Mouse (Mus musculus): Measurements from ENCODE around the gene Gm29797. TPM values are rescaled to one million over a fixed set of nuclear protein-coding genes. Genes with fewer than 3 reads are reported as not detected.
A peak's percentile ranks its signal among the peaks of the same experiment; 100 is the strongest.

Gene Gm29797
- total RNA-seq (2021) = not detected
- long read RNA-seq, experiment 1 = 0 reads
- long read RNA-seq, experiment 2 = 0 reads

GRCm38 (mm10) chr2:181656734-181657133 lies at the start of gene Gm29797:
Gm29797 (plus strand) TSS chr2:181657034.
- no peak for DNase-seq

- DNase-seq = no peak
These were observed 37.9 kb upstream of the Gm29797 start for GRCm38 (mm10) chr2:181618761-181619495.

- DNase-seq = no peak
These were observed 33.4 kb upstream of the Gm29797 start for GRCm38 (mm10) chr2:181623401-181623800.

DNA sequence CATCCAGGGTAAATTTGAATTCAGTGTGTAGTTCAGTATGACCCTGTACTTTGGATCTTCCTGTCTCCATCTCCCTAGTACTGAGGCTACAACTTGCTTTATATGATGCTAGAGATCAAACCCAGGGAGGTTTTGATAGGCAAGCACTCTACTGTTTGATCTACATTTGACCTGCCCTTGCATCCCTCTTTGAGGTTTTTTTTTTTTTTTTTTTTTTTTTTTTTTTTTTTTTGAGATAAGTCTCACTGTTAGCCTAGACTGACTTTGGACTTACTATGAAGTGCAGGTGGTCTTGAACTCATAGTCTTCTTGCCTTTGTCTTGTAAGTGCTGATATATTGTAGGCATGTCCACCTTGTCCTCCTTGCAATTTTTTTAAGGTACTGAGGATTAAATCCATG lies 28.4 kb upstream of the Gm29797 start:
- DNase-seq = no peak

DNA sequence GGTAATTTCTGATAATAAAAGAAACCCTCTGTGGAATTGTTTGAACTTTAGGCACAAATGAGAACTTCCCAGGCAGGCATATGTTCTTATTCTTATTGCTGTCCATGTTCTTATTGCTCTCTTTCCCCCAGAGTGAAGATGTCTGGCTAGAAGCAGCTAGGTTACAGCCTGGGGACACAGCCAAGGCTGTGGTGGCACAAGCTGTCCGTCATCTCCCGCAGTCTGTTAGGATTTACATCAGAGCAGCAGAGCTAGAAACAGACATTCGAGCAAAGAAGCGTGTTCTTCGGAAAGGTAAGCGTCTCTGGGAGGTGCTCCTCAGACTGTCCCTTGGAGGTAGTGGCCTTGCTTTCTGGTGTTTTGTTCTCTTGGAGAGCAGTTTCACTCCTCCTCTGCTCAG lies 24.2 kb upstream of the Gm29797 start:
- no peak for DNase-seq

- no peak for DNase-seq
These were observed 21.0 kb upstream of the Gm29797 start for GRCm38 (mm10) chr2:181635865-181636264.

GRCm38 (mm10) chr2:181644361-181644760 lies 12.5 kb upstream of the Gm29797 start:
- no peak for DNase-seq

- no peak for DNase-seq
These were observed 11.2 kb upstream of the Gm29797 start for GRCm38 (mm10) chr2:181645666-181646065.

DNA sequence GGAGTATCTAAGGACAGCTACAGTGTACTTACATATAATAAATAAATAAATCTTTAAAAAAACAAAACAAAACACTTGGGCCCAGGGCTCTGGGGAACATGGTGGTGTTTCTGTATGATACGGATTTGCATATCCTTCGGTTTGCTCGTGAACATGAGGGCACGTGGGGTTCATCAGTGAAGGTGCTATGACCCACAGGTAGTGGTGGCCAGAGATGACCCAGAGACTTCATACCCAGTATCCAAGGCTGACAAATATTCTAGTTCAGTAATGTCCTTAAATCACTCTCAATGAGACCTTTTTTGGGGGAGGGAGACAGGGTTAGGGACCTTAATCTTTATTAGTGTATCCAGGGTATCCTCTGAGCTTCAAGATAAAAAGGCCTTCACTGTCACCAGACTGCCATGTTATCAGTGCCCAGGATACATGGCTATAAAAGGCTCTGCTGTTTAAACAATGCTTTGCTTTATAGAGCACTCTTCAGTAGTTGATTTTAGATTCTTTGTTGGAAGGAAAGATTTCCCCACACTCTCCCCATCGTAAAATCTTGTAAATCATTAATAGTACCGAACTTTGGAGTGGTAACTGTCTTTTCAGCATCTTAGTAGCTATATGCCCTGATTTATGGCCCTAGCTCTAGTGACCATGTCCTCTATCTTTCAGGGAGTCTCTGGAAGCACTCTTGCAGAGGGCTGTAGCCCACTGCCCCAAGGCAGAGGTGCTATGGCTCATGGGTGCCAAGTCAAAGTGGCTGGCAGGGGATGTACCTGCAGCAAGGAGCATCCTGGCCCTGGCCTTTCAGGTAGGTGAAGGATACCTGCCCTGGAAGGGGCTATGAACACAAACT lies 10.0 kb upstream of the Gm29797 start:
- DNase-seq = no peak

DNA sequence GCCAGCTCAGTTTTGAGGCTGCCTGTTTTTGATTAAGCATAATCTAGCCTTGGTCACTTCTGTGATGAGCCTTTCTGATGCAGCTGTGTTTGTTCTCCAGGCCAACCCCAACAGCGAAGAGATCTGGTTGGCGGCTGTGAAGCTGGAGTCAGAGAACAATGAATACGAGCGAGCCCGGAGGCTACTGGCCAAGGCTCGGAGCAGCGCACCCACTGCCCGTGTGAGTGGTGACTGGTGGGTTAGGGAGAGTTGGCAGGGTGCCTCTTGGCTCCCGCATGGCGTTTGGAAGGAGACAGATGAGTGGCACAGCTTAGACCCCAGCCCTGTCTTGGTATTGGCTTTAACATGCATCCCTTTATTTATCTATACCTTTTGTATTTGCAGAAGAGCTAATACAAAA lies 7.9 kb upstream of the Gm29797 start:
- no peak for DNase-seq

DNA sequence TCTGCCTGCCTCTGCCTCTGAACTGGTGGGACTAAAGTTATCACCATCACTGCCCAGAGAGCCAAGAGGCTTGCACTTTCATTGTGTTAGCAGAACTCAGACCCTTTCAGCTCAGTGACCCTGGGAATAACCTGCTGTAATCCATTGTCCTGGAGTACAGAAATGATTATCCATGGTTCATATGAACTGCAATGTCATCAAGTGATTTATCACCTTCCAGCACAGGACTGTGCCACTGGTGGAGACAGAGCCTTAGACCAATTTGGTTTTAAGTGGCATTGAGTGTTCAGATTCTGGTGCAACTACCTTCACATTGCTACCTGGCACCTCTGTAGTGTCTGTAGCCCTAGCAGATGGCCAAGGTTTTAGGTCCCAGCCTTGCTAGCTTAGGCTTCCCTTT lies 3.8 kb upstream of the Gm29797 start:
- no peak for DNase-seq

DNA sequence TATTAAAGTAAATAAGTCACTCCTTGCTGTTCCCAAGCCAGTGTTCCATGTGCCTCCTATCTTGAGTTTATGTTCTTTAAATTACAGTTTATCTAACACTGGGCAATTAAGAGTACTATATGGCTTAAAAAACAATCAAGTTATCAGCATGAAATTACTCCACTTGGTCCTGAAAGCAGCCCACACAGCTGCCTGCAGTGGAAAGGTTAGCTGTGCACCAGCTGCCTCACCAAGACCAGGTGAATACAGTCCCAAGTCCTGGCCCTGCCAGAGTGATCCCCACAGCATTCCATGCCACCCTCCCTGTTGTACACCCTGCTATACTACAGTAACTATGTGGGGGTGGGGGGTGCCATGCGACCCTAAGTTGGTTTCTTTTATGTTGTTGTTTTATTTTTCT lies 3.3 kb upstream of the Gm29797 start:
- no peak for DNase-seq

- DNase-seq = no peak
These were observed 607 bp downstream of the Gm29797 start for GRCm38 (mm10) chr2:181657441-181657840.

DNA sequence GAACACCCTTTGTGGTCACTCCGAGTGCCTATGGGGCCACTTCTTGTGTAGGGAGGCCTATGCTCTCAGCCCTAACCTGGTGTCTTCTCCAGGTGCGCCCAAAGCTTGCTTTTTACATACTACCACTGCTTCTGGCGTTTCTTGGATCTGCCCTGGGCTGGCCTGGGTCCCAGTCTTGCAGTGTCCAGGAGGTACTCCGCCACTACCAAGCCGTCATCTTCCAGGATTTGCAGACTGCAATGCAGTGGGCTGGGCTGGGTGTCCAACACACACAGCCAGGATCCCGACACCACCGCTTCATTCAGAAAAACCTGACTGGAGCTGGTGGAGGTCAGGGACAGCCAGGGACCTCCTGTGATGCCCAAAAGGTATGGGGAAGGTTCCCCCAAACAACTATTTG lies 1.7 kb downstream of the Gm29797 start:
- DNase-seq = no peak

- DNase-seq = peak; percentile 49
These were observed 2.2 kb downstream of the Gm29797 start for GRCm38 (mm10) chr2:181658930-181659555.

- DNase-seq = peak; percentile 83
These were observed 2.8 kb downstream of the Gm29797 start for GRCm38 (mm10) chr2:181659609-181660055.

GRCm38 (mm10) chr2:181662620-181663297 lies 5.9 kb downstream of the Gm29797 start:
- DNase-seq = peak; percentile 38

GRCm38 (mm10) chr2:181663298-181663630 lies 6.4 kb downstream of the Gm29797 start:
- DNase-seq = peak; percentile 45

- DNase-seq = no peak
These were observed 13.6 kb downstream of the Gm29797 start for GRCm38 (mm10) chr2:181670285-181670912.

- no peak for DNase-seq
These were observed 14.1 kb downstream of the Gm29797 start for GRCm38 (mm10) chr2:181670913-181671311.

DNA sequence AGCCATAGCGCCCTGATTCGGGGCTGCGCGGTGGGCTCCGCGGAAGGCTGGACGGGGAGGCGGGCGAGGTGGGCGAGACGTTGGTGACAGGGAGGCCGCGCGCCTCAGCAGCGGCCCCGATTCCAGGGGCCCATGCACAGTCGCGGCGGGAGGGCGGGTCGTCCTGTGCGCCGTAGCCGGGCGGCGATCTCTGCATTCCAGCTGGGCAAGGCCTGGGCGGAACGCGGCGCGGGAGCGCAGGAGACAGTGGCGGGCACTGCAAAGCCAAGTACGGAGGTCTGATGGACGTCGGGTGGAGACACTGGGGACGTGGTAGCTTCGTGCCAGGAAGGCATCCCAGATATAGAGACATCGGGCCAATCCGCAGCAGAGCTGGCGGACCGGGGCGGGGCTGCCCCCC lies 14.5 kb downstream of the Gm29797 start, which contains the start of gene Sox18:
Gene Sox18 (minus strand): TSS at position 315 of the 400 bp plus-strand sequence.
- DNase-seq = peak; percentile 48

DNA sequence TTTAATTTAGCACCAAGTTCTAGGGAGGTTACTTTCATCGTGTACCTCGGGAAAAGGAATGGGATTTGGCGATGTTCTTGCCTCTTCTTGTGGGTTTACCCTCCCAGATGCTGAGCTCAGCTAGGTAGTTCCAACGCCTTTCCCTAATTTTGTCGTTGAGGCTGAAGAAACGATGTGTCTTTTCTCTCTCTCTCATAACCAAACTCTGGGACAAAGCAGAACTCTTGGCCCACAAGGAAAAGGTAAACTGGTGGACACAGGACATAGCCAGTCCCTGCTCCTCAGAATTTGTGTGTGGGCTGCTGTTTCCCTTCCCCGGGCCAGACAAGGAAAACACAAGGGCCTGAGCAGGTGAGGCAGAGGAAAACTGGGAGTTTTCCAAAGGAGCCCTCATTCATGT lies 15.2 kb downstream of the Gm29797 start:
- no peak for DNase-seq
